Mouse (Mus musculus): ENCODE results near the gene Olfr814.
"Not testable (repeated sequence)": the region's sequence is repeated elsewhere in the genome, so short reads cannot be mapped to it uniquely, and the experiment has no call there.

The Olfr814 gene

GRCm38 (mm10) chr10:129879751-129880150 lies at the start of gene Olfr814:
TSS of gene Olfr814 (minus strand) at chr10:129879851.
- DNase-seq (ENCODE audit: low read depth in 2 of 2, low spot score in 2 of 2): not testable (repeated sequence)

GRCm38 (mm10) chr10:129915497-129915896 lies 35.8 kb upstream of the Olfr814 start, which contains the start of gene Olfr816:
TSS of gene Olfr816 (minus strand) at chr10:129915597.
- no peak for DNase-seq (ENCODE audit: low read depth in 2 of 2, low spot score in 2 of 2)

GRCm38 (mm10) chr10:129905767-129906166 lies 26.1 kb upstream of the Olfr814 start, which contains the start of gene Olfr815:
TSS of gene Olfr815 (minus strand) at chr10:129905867.
- DNase-seq (ENCODE audit: low read depth in 2 of 2, low spot score in 2 of 2): not testable (repeated sequence)

GRCm38 (mm10) chr10:129885934-129886333 lies 6.3 kb upstream of the Olfr814 start:
- DNase-seq (ENCODE audit: low read depth in 2 of 2, low spot score in 2 of 2): no peak

- not testable (repeated sequence) for DNase-seq (ENCODE audit: low read depth in 2 of 2, low spot score in 2 of 2)
Measured at GRCm38 (mm10) chr10:129885496-129885895, 5.8 kb upstream of the Olfr814 start.

- no peak for DNase-seq (ENCODE audit: low read depth in 2 of 2, low spot score in 2 of 2)
Measured at GRCm38 (mm10) chr10:129855067-129855466, 24.6 kb downstream of the Olfr814 start, which contains the start of gene Olfr813. TSS of gene Olfr813 (plus strand) at chr10:129855367.

GRCm38 (mm10) chr10:129847343-129847742 lies 32.3 kb downstream of the Olfr814 start:
- no peak for DNase-seq (ENCODE audit: low read depth in 2 of 2, low spot score in 2 of 2)

- no peak for DNase-seq (ENCODE audit: low read depth in 2 of 2, low spot score in 2 of 2)
Measured at GRCm38 (mm10) chr10:129845994-129846393, 33.7 kb downstream of the Olfr814 start, which contains the start of gene Olfr812. TSS of gene Olfr812 (minus strand) at chr10:129846094.
